Mouse (Mus musculus): Measurements from ENCODE around the gene Dpp8. TPM values are rescaled to one million over a fixed set of nuclear protein-coding genes. Genes with fewer than 3 reads are reported as not detected.

The Dpp8 gene
- polyA plus RNA-seq, 1 experiment: 92.9 TPM

- Histone ChIP-seq H3K27me3 (ENCODE audit: control insufficient read depth, insufficient read depth, low read length) (no peaks in the 10 kb centered on the region), H3K36me3 (ENCODE audit: control insufficient read depth, insufficient read depth, low read length) (no peaks in the 10 kb centered on the region), H3K27ac (ENCODE audit: control insufficient read depth, insufficient read depth, low read depth, low read length) (no peak overlapping the region), H3K4me1 (ENCODE audit: control insufficient read depth, insufficient read depth, low read length) (no peaks in the 10 kb centered on the region; the same call in 1 of the 2 replicates), H3K4me3 (ENCODE audit: control insufficient read depth, low read depth, low read length) (no peak overlapping the region)
- TF ChIP-seq CTCF (IDR thresholded peaks at IDR 0.05; ENCODE audit: control insufficient read depth, insufficient read depth, insufficient replicate concordance, low read depth, low read length): no peak
- TF ChIP-seq POLR2A (IDR thresholded peaks at IDR 0.05; ENCODE audit: control insufficient read depth, low read depth, low read length): no peak
Observed at GRCm38 (mm10) chr9:65085270-65085669, 53.1 kb downstream of the Dpp8 start.

- no peak for TF ChIP-seq POLR2A (IDR thresholded peaks at IDR 0.05; ENCODE audit: control insufficient read depth, low read depth, low read length)
- no peak for TF ChIP-seq CTCF (IDR thresholded peaks at IDR 0.05; ENCODE audit: control insufficient read depth, insufficient read depth, insufficient replicate concordance, low read depth, low read length)
- Histone ChIP-seq H3K27ac (ENCODE audit: control insufficient read depth, insufficient read depth, low read depth, low read length) (no peak overlapping the region), H3K4me3 (ENCODE audit: control insufficient read depth, low read depth, low read length) (no peak overlapping the region), H3K4me1 (ENCODE audit: control insufficient read depth, insufficient read depth, low read length) (no peaks in the 10 kb centered on the region; the same call in 1 of the 2 replicates), H3K27me3 (ENCODE audit: control insufficient read depth, insufficient read depth, low read length) (no peaks in the 10 kb centered on the region), H3K36me3 (ENCODE audit: control insufficient read depth, insufficient read depth, low read length) (no peaks in the 10 kb centered on the region)
Observed at GRCm38 (mm10) chr9:65086801-65087200, 54.6 kb downstream of the Dpp8 start.

DNA sequence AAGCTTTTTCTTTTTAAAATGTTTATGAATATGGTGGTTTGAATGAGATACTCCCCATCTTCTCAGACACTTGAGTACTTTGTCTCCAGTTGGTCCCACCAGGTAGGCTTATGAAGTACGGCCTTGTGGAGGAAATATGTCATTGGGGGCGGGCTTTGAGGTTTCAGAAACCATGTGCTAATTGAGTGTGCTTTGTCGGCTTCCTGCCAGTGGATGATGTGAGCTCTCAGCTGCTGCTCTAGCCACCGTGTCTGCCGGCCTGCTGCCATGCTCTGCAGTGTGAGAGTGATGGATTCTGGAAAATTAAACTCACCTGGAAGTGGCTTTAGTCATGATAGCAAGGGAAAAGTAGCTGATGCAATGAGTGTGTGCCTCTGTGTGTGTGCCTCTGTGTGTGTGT lies 55.3 kb downstream of the Dpp8 start:
- H3K4me3 ChIP-seq (ENCODE audit: control insufficient read depth, low read depth, low read length): no peak overlapping the region
- H3K36me3 ChIP-seq (ENCODE audit: control insufficient read depth, insufficient read depth, low read length): no peaks in the 10 kb centered on the region
- H3K27me3 ChIP-seq (ENCODE audit: control insufficient read depth, insufficient read depth, low read length): no peaks in the 10 kb centered on the region
- H3K27ac ChIP-seq (ENCODE audit: control insufficient read depth, insufficient read depth, low read depth, low read length): no peak overlapping the region
- H3K4me1 ChIP-seq (ENCODE audit: control insufficient read depth, insufficient read depth, low read length): no peaks in the 10 kb centered on the region; the same call in 1 of the 2 replicates
- no peak for TF ChIP-seq CTCF (IDR thresholded peaks at IDR 0.05; ENCODE audit: control insufficient read depth, insufficient read depth, insufficient replicate concordance, low read depth, low read length)
- TF ChIP-seq POLR2A (IDR thresholded peaks at IDR 0.05; ENCODE audit: control insufficient read depth, low read depth, low read length): no peak

GRCm38 (mm10) chr9:65094237-65094636 lies 62.0 kb downstream of the Dpp8 start:
- Histone ChIP-seq H3K27me3 (ENCODE audit: control insufficient read depth, insufficient read depth, low read length) (no peaks in the 10 kb centered on the region), H3K27ac (ENCODE audit: control insufficient read depth, insufficient read depth, low read depth, low read length) (no peak overlapping the region), H3K4me1 (ENCODE audit: control insufficient read depth, insufficient read depth, low read length) (no peaks in the 10 kb centered on the region), H3K36me3 (ENCODE audit: control insufficient read depth, insufficient read depth, low read length) (no peaks in the 10 kb centered on the region), H3K4me3 (ENCODE audit: control insufficient read depth, low read depth, low read length) (no peak overlapping the region)
- TF ChIP-seq CTCF (IDR thresholded peaks at IDR 0.05; ENCODE audit: control insufficient read depth, insufficient read depth, insufficient replicate concordance, low read depth, low read length) (no peak), POLR2A (IDR thresholded peaks at IDR 0.05; ENCODE audit: control insufficient read depth, low read depth, low read length) (no peak)

GRCm38 (mm10) chr9:65100991-65101685 lies 68.9 kb downstream of the Dpp8 start, which contains the start of gene Igdcc4:
TSS of gene Igdcc4 (plus strand) at chr9:65101486.
- no peaks in the 10 kb centered on the region for H3K36me3 ChIP-seq (ENCODE audit: control insufficient read depth, insufficient read depth, low read length)
- peak within 1 kb of the TSS; percentile 71 for H3K4me3 ChIP-seq (ENCODE audit: control insufficient read depth, low read depth, low read length)
- peaks cover 23% of the 10 kb centered on the region for H3K4me1 ChIP-seq (ENCODE audit: control insufficient read depth, insufficient read depth, low read length)
- no peak within 1 kb of the TSS for H3K27ac ChIP-seq (ENCODE audit: control insufficient read depth, insufficient read depth, low read depth, low read length)
- TF ChIP-seq POLR2A (IDR thresholded peaks at IDR 0.05; ENCODE audit: control insufficient read depth, low read depth, low read length) (no peak), CTCF (IDR thresholded peaks at IDR 0.05; ENCODE audit: control insufficient read depth, insufficient read depth, insufficient replicate concordance, low read depth, low read length) (no peak)
- no peaks in the 10 kb centered on the region; the same call in 1 of the 2 replicates for H3K27me3 ChIP-seq (ENCODE audit: control insufficient read depth, insufficient read depth, low read length)

DNA sequence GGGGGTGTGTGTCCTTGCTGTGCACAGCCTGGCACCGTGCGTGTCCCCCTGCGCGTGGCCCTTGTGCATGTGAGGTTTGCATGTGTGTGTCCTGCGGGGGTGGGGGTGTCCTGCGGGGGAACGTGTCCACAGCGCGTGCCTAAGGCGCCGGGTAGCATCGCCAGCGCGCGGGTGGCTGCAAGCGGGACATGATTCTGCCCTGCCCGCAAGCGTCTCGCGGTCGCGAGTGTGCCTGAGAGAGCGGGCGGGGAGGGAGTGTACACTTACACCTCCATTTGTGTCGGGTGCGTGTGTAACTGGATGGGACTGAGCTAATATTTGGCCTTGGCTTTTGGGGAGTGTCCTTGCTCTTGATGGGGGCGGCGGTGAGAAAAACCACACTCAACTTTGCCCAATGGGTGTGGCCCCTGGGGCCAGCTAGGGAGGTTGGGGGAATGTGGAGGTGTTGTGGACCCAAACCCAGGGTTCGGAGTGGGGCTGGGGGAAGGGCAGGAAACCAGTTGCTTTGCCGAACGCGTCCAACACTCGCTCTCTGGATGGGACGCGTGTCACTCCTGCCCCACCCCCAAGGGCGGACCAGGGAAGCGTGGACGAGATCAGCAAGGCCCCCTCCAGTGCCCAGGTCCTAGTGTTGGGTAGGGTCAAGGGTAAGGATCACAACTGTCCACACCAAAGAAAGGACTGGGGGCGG lies 69.6 kb downstream of the Dpp8 start:
- TF ChIP-seq POLR2A (IDR thresholded peaks at IDR 0.05; ENCODE audit: control insufficient read depth, low read depth, low read length): no peak
- TF ChIP-seq CTCF (IDR thresholded peaks at IDR 0.05; ENCODE audit: control insufficient read depth, insufficient read depth, insufficient replicate concordance, low read depth, low read length): no peak
- H3K36me3 ChIP-seq (ENCODE audit: control insufficient read depth, insufficient read depth, low read length): no peaks in the 10 kb centered on the region
- peaks cover 25% of the 10 kb centered on the region for H3K4me1 ChIP-seq (ENCODE audit: control insufficient read depth, insufficient read depth, low read length)
- no peak overlapping the region for H3K27ac ChIP-seq (ENCODE audit: control insufficient read depth, insufficient read depth, low read depth, low read length)
- H3K27me3 ChIP-seq (ENCODE audit: control insufficient read depth, insufficient read depth, low read length): no peaks in the 10 kb centered on the region; the same call in 1 of the 2 replicates
- H3K4me3 ChIP-seq (ENCODE audit: control insufficient read depth, low read depth, low read length): peak overlapping the region; percentile 71

GRCm38 (mm10) chr9:65102377-65103172 lies 70.4 kb downstream of the Dpp8 start:
- no peak for TF ChIP-seq POLR2A (IDR thresholded peaks at IDR 0.05; ENCODE audit: control insufficient read depth, low read depth, low read length)
- TF ChIP-seq CTCF (IDR thresholded peaks at IDR 0.05; ENCODE audit: control insufficient read depth, insufficient read depth, insufficient replicate concordance, low read depth, low read length): no peak
- Histone ChIP-seq H3K4me1 (ENCODE audit: control insufficient read depth, insufficient read depth, low read length) (peaks cover 28% of the 10 kb centered on the region), H3K27me3 (ENCODE audit: control insufficient read depth, insufficient read depth, low read length) (no peaks in the 10 kb centered on the region; the same call in 1 of the 2 replicates), H3K4me3 (ENCODE audit: control insufficient read depth, low read depth, low read length) (peak overlapping the region; percentile 71), H3K36me3 (ENCODE audit: control insufficient read depth, insufficient read depth, low read length) (no peaks in the 10 kb centered on the region), H3K27ac (ENCODE audit: control insufficient read depth, insufficient read depth, low read depth, low read length) (no peak overlapping the region; the same call in 1 of the 2 replicates)

Data from testis, adult 2 months (tissue).